Mouse (Mus musculus): ENCODE data around the gene Pcnx. TPM values are rescaled to one million over a fixed set of nuclear protein-coding genes. Genes with fewer than 3 reads are reported as not detected.

The Pcnx gene
- total RNA-seq (2021) = 10 to 100 TPM; 68.0 to 70.0 TPM
- long read RNA-seq, experiment 1, partial matches to known transcripts = 5 of 7 reads
- long read RNA-seq, experiment 1, other reads (novel, unspliced or antisense) = 2 of 7 reads
- long read RNA-seq, experiment 2, partial matches to known transcripts = 7 of 9 reads
- long read RNA-seq, experiment 2, other reads (novel, unspliced or antisense) = 2 of 9 reads

GRCm38 (mm10) chr12:81859351-81860307 lies at the start of gene Pcnx:
Gene Pcnx, plus strand, starts transcription at chr12:81860023.
- DNase-seq = peak; percentile 95
- intact Hi-C loops (cut with DNase I) = loop anchor here (1.0 to 2.0 kb wide), 3 partner anchors 53 to 63 kb away; no protein-coding TSS in a partner anchor

- intact Hi-C loops (cut with DNase I) = no loop called here
- no peak for DNase-seq
Observed at GRCm38 (mm10) chr12:81810417-81810816, 49.4 kb upstream of the Pcnx start.

DNA sequence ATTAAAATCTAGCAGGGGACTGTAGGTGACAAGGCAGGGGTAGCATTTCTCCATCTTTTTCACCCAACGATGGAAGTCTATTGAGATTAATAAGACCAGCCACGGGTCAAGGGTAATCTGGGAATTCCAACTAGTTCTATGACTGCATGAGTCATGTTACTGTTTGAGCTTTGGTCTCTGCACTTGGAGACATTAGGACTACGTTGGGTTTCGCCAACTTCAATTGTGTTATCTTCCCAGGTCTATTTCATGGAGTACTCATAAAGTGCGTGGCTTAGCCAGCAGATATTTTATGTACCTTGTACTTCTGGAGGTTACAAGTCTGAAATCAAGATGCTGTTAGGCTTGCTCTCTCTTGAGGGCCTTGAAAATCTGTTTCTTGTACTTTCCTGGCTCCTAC lies 45.1 kb upstream of the Pcnx start:
- no peak for DNase-seq
- intact Hi-C loops (cut with DNase I) = no loop called here

DNA sequence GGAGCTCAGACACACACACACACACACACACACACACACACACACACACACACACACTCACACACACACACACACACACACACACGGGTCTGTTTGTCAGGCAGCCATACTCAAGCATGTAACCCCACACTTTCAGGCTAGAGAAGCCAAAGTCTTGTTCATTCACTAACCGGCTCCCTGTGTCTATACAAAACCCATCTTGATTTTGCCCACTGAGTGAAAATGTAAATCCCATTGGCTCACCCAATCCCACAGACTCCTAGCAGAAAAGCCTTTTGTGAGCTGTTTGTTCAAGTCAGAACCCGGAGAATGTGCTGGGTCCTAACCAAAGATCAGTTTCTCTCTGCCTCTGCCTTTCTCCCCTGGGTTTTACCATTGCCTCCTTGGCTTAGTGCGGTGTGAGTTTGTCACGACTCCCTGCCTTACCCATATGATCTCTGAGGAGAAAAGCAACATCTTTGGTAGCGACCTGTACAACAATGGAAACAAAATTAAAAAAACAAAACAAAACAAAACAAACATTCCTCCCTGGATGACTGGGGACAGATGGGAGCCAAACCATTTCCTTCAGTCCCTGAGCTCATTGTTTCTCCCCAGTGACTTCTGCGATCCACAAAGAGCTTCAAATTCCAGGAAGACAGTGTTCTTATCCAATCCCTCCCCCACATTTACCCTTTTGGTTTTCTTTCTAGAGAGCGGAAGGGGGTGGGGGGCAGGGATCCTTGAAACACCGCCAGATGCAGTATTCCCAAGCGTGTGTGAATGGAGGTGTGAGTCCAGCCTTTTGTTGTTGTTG lies 43.3 kb upstream of the Pcnx start:
- peak; percentile 17 to 23 for DNase-seq

DNA sequence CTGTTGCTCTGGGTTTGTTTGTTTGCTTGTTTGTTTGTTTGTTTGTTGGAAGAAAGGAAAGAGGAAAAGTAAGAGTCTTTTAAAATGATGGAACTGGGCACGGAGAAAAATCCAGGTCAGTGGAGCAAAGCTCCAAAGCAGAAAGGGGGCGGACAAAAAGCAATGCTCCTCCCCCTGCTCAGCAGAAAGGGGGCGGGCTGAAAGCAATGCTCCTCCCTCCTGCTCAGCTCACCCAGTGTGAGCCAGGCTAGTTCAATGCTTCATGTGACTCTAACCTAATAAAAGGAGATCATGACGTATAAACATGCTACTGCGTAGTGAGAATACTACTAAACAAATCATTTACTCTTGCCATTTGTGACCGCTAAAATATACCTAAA lies 42.7 kb upstream of the Pcnx start:
- intact Hi-C loops (cut with DNase I) = no loop called here
- DNase-seq = peak in 1 of 2 experiments; percentile 13

More for the DNA sequence above, 43.3 kb upstream of the Pcnx start:
- intact Hi-C loops (cut with DNase I) = no loop called here

- intact Hi-C loops (cut with DNase I) = no loop called here
- no peak for DNase-seq
Observed at GRCm38 (mm10) chr12:81820700-81821099, 39.1 kb upstream of the Pcnx start.

GRCm38 (mm10) chr12:81822176-81822575 lies 37.6 kb upstream of the Pcnx start:
- intact Hi-C loops (cut with DNase I) = no loop called here
- DNase-seq = no peak

DNA sequence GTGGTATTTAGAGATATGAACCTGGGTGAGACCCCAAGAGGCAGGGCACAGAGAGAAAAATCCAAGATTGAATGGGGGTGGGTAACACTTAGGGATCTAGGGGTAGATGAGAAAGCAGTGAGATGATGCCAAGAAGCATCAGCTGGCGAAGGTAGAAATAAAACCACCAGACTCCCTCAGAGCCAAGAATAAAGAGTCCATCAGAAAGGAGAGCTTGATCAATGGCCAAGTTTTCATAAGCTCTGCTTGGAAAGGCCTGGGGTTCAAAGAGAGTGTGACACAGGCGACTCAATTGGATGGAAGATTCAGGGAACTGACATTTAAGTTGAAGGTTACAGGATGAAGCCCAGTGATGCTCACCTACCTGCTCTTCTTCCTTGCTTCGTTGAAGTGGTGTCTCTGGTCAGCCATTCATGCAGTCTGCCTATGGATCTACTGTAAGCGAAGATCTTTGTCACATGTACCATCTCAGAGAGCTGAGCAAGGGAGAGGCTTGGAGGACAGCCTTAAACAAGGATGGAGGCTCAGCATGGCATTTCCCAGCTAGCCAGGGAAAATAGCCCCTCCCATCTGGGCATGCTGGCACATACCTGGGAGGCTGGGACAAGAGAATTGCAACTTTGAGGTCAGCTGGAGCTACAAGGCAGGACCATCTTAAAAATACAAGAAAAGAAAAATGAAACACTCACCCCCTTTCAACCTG lies 36.9 kb upstream of the Pcnx start:
- DNase-seq = no peak
- intact Hi-C loops (cut with DNase I) = no loop called here

GRCm38 (mm10) chr12:81828355-81828754 lies 31.5 kb upstream of the Pcnx start:
- intact Hi-C loops (cut with DNase I) = no loop called here
- no peak for DNase-seq

GRCm38 (mm10) chr12:81832039-81832738 lies 27.6 kb upstream of the Pcnx start:
- intact Hi-C loops (cut with DNase I) = no loop called here
- peak in 1 of 2 experiments; percentile 5 for DNase-seq

GRCm38 (mm10) chr12:81833094-81833493 lies 26.7 kb upstream of the Pcnx start:
- no peak for DNase-seq
- intact Hi-C loops (cut with DNase I) = no loop called here

DNA sequence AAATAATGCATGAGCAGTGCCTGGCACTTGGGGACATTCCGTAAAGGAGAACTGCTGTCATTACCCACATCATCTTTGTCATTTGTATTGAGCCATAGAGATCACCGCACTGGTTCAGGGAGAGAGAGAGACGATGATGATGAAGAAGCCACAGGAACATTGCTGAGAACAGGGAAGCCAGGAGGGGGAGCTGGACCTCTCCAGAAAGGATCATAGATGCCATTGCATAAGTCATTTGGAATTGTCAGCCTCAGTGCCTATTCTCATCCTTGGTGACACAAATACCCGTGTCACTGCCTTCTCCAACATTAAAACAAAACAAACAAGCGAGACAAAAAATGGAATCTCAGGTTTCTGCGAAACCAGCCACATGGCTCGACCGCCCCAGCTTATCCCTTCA lies 23.7 kb upstream of the Pcnx start:
- intact Hi-C loops (cut with DNase I) = no loop called here
- DNase-seq = peak in 1 of 2 experiments; percentile 22

GRCm38 (mm10) chr12:81837463-81837862 lies 22.4 kb upstream of the Pcnx start:
- no peak for DNase-seq
- intact Hi-C loops (cut with DNase I) = no loop called here

GRCm38 (mm10) chr12:81839663-81840062 lies 20.2 kb upstream of the Pcnx start:
- intact Hi-C loops (cut with DNase I) = loop anchor here (2.0 kb wide), 1 partner anchor 17 kb away; no protein-coding TSS in a partner anchor
- DNase-seq = no peak

DNA sequence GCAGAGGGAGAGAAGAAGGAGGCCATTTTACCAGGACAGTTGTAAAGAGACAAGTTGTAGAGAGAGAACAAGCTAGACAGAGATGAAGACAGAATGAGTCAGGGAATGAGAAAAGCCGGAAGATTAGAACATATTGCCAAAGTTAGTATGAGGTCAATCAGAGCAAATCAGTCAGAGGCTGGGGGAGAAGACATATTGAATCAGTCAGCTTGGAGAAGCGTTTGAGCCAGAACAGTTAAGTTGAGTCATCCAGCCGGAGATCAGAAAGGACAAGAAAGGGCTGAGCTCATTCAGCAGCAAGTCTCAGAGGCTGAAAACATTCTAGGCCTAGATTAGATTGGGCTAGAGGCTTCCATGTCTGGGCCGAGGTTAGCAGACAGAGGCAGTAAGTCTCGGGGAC lies 18.8 kb upstream of the Pcnx start:
- DNase-seq = no peak
- intact Hi-C loops (cut with DNase I) = loop anchor here (2.0 kb wide), 1 partner anchor 16 kb away; no protein-coding TSS in a partner anchor

DNA sequence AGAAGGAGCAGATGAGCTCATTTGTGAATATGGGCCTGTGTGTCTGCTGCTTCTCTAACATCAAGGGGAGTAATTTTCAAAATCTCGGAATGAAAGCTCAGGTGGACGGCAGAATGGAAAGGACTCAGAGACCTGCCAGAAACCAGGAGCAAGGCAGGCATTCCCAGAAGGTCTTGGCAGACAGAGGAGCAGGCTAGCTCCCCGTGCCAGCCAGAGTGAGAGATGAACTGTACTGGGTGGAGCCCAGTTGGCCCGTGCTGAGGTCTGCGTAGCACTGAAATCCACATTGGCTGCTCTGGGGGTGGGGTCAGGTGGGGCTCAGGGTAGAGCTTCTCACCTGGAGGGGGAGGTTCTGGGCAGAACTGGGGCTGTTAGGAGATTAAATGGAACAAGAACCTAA lies 16.3 kb upstream of the Pcnx start:
- intact Hi-C loops (cut with DNase I) = no loop called here
- peak in 1 of 2 experiments; percentile 30 for DNase-seq

DNA sequence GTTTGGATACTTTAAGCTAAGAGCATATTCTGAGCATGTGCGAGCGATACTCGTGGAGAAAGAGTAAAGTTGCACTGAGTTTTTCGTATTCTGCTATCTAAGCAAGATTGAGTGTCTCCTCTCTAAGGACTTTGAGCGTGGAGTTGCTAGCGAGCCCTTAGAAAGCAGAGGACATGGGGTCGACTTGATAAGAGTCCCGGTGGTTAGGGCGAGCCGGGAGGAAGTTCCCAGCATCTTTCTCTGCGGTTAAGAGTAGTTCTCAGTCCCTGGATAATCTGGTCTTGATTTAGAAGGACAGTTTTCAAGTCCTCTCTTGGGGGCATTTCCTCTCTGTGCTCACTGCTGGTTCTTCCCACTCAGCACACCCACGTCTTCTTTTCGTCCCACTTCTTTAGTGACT lies 15.3 kb upstream of the Pcnx start:
- no peak for DNase-seq
- intact Hi-C loops (cut with DNase I) = no loop called here

- intact Hi-C loops (cut with DNase I) = no loop called here
- DNase-seq = peak in 1 of 2 experiments; percentile 27
Observed at GRCm38 (mm10) chr12:81844981-81845380, 14.8 kb upstream of the Pcnx start.

DNA sequence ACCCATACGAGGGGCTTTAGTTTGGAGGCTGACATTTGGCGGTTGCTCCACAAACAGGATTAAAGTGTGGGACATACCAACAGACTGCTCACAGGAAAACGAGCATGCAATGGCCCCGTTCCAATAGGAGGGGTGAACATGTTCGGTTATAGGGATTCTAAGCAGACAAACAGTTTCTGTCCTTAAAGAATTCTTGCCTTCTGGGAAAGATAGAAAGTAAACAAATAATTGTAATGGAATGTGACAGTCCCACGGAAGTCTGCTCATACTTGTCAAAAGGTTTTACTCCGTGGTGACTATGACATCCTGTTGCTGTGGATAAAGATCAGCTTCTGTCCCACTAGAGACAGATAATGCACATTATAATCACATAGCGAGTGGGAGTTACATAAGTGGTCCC lies 10.2 kb upstream of the Pcnx start:
- no peak for DNase-seq
- intact Hi-C loops (cut with DNase I) = no loop called here

- intact Hi-C loops (cut with DNase I) = no loop called here
- DNase-seq = no peak
Observed at GRCm38 (mm10) chr12:81852551-81852950, 7.3 kb upstream of the Pcnx start.

All from heart, postnatal 14 days (tissue).